Mouse (Mus musculus) urinary bladder, postnatal 10 days (tissue): ENCODE data around the gene A930004D18Rik.

Experiments
- DNase-seq: peaks from one replicate; pipeline ENCODE4 v3.0.0; 2022; ENCODE audit warnings: low spot score

A930004D18Rik gene

GRCm38 (mm10) chr2:18053243-18053950, 15.9 kb upstream of the A930004D18Rik start:
- no peak for DNase-seq

- DNase-seq: no peak
These were observed 15.0 kb upstream of the A930004D18Rik start for GRCm38 (mm10) chr2:18052581-18052980.

GRCm38 (mm10) chr2:18051831-18052170, 14.3 kb upstream of the A930004D18Rik start:
- no peak for DNase-seq

GRCm38 (mm10) chr2:18051026-18051830, 13.7 kb upstream of the A930004D18Rik start:
- no peak for DNase-seq

GRCm38 (mm10) chr2:18050541-18050985, 13.0 kb upstream of the A930004D18Rik start:
- no peak for DNase-seq

GRCm38 (mm10) chr2:18050018-18050417, 12.5 kb upstream of the A930004D18Rik start:
- DNase-seq: no peak

GRCm38 (mm10) chr2:18049279-18049821, 11.8 kb upstream of the A930004D18Rik start:
- no peak for DNase-seq

GRCm38 (mm10) chr2:18048453-18049075, 11.0 kb upstream of the A930004D18Rik start, which contains the start of gene Skida1:
Skida1 (minus strand) TSS chr2:18049051.
- DNase-seq: no peak

- DNase-seq: no peak
These were observed 10.3 kb upstream of the A930004D18Rik start for GRCm38 (mm10) chr2:18047646-18048452.

GRCm38 (mm10) chr2:18046758-18047645, 9.5 kb upstream of the A930004D18Rik start:
- no peak for DNase-seq

GRCm38 (mm10) chr2:18046186-18046585, 8.6 kb upstream of the A930004D18Rik start:
- no peak for DNase-seq

GRCm38 (mm10) chr2:18045781-18046181, 8.2 kb upstream of the A930004D18Rik start:
- no peak for DNase-seq

GRCm38 (mm10) chr2:18045143-18045780, 7.7 kb upstream of the A930004D18Rik start:
- DNase-seq: no peak

- DNase-seq: no peak
These were observed 3.8 kb upstream of the A930004D18Rik start for GRCm38 (mm10) chr2:18041199-18041885.

- no peak for DNase-seq
These were observed 3.0 kb upstream of the A930004D18Rik start for GRCm38 (mm10) chr2:18040347-18041160.

- DNase-seq: no peak
These were observed 2.2 kb upstream of the A930004D18Rik start for GRCm38 (mm10) chr2:18039566-18040290.

GRCm38 (mm10) chr2:18038895-18039371, 1.4 kb upstream of the A930004D18Rik start:
- no peak for DNase-seq
